Mouse (Mus musculus): ENCODE measurements around the gene Rb1.
A peak's percentile ranks its signal among the peaks of the same experiment; 100 is the strongest.

Gene Rb1

GRCm38 (mm10) chr14:73325456-73326381, at the start of gene Rb1:
TSS of gene Rb1 (minus strand) at chr14:73325822.
- peak; percentile 77 to 82 for DNase-seq (ENCODE audit: low spot score in 2 of 2)

- DNase-seq (ENCODE audit: low spot score in 2 of 2): no peak
These were observed 48.8 kb upstream of the Rb1 start for GRCm38 (mm10) chr14:73374315-73374890.

- no peak for DNase-seq (ENCODE audit: low spot score in 2 of 2)
These were observed 48.0 kb upstream of the Rb1 start for GRCm38 (mm10) chr14:73373606-73374005.

GRCm38 (mm10) chr14:73372990-73373389, 47.4 kb upstream of the Rb1 start:
- no peak for DNase-seq (ENCODE audit: low spot score in 2 of 2)

- DNase-seq (ENCODE audit: low spot score in 2 of 2): no peak
These were observed 46.0 kb upstream of the Rb1 start for GRCm38 (mm10) chr14:73371577-73371976.

- DNase-seq (ENCODE audit: low spot score in 2 of 2): no peak
These were observed 45.2 kb upstream of the Rb1 start for GRCm38 (mm10) chr14:73370695-73371372.

GRCm38 (mm10) chr14:73370078-73370670, 44.6 kb upstream of the Rb1 start:
- DNase-seq (ENCODE audit: low spot score in 2 of 2): no peak

- no peak for DNase-seq (ENCODE audit: low spot score in 2 of 2)
These were observed 44.0 kb upstream of the Rb1 start for GRCm38 (mm10) chr14:73369634-73370033.

GRCm38 (mm10) chr14:73368966-73369365, 43.3 kb upstream of the Rb1 start:
- DNase-seq (ENCODE audit: low spot score in 2 of 2): no peak

- no peak for DNase-seq (ENCODE audit: low spot score in 2 of 2)
These were observed 42.6 kb upstream of the Rb1 start for GRCm38 (mm10) chr14:73368221-73368620.

- no peak for DNase-seq (ENCODE audit: low spot score in 2 of 2)
These were observed 40.7 kb upstream of the Rb1 start for GRCm38 (mm10) chr14:73366278-73366677.

- no peak for DNase-seq (ENCODE audit: low spot score in 2 of 2)
These were observed 38.2 kb upstream of the Rb1 start for GRCm38 (mm10) chr14:73363782-73364181.

- DNase-seq (ENCODE audit: low spot score in 2 of 2): no peak
These were observed 29.1 kb upstream of the Rb1 start for GRCm38 (mm10) chr14:73354700-73355099.

GRCm38 (mm10) chr14:73351118-73351517, 25.5 kb upstream of the Rb1 start:
- DNase-seq (ENCODE audit: low spot score in 2 of 2): no peak

GRCm38 (mm10) chr14:73350029-73350428, 24.4 kb upstream of the Rb1 start:
- no peak for DNase-seq (ENCODE audit: low spot score in 2 of 2)

GRCm38 (mm10) chr14:73349061-73349670, 23.5 kb upstream of the Rb1 start:
- DNase-seq (ENCODE audit: low spot score in 2 of 2): no peak

- no peak for DNase-seq (ENCODE audit: low spot score in 2 of 2)
These were observed 21.7 kb upstream of the Rb1 start for GRCm38 (mm10) chr14:73347302-73347701.

GRCm38 (mm10) chr14:73345614-73346013, 20.0 kb upstream of the Rb1 start:
- no peak for DNase-seq (ENCODE audit: low spot score in 2 of 2)

- DNase-seq (ENCODE audit: low spot score in 2 of 2): no peak
These were observed 14.6 kb upstream of the Rb1 start for GRCm38 (mm10) chr14:73340051-73340755.

GRCm38 (mm10) chr14:73339615-73340014, 14.0 kb upstream of the Rb1 start:
- no peak for DNase-seq (ENCODE audit: low spot score in 2 of 2)

Measured in urinary bladder, postnatal 4 days (tissue).